Mouse (Mus musculus) embryo, embryonic 10 days (tissue): Measurements from ENCODE around the gene Mphosph9.

Experiments used
- DNase-seq: peaks from one replicate; pipeline ENCODE4 v3.0.0-alpha.2; 2015; ENCODE audit warnings: low spot score

Mphosph9 gene

GRCm38 (mm10) chr5:124267652-124268051 is 60.1 kb downstream of the Mphosph9 start:
- DNase-seq = no peak

GRCm38 (mm10) chr5:124266821-124267220 is 61.0 kb downstream of the Mphosph9 start:
- DNase-seq = no peak

GRCm38 (mm10) chr5:124263246-124263645 is 64.5 kb downstream of the Mphosph9 start:
- no peak for DNase-seq

- no peak for DNase-seq
Measured at GRCm38 (mm10) chr5:124262090-124262489, 65.7 kb downstream of the Mphosph9 start.

- DNase-seq = no peak
Measured at GRCm38 (mm10) chr5:124259133-124259532, 68.6 kb downstream of the Mphosph9 start.

GRCm38 (mm10) chr5:124258026-124258425 is 69.7 kb downstream of the Mphosph9 start:
- DNase-seq = no peak

- DNase-seq = no peak
Measured at GRCm38 (mm10) chr5:124255141-124255540, 72.6 kb downstream of the Mphosph9 start.

- DNase-seq = no peak
Measured at GRCm38 (mm10) chr5:124253555-124253954, 74.2 kb downstream of the Mphosph9 start.

GRCm38 (mm10) chr5:124252580-124253320 is 75.0 kb downstream of the Mphosph9 start:
- DNase-seq = no peak

- DNase-seq = no peak
Measured at GRCm38 (mm10) chr5:124251070-124251469, 76.7 kb downstream of the Mphosph9 start.

GRCm38 (mm10) chr5:124249614-124250591 is 77.9 kb downstream of the Mphosph9 start, which contains the start of gene Pitpnm2:
Pitpnm2 (minus strand) TSS chr5:124249760.
- peak; percentile 70 for DNase-seq

- DNase-seq = peak; percentile 60
Measured at GRCm38 (mm10) chr5:124248845-124249613, 78.7 kb downstream of the Mphosph9 start.

GRCm38 (mm10) chr5:124247986-124248626 is 79.7 kb downstream of the Mphosph9 start:
- DNase-seq = no peak

GRCm38 (mm10) chr5:124247296-124247695 is 80.5 kb downstream of the Mphosph9 start:
- DNase-seq = no peak

- no peak for DNase-seq
Measured at GRCm38 (mm10) chr5:124244885-124245284, 82.9 kb downstream of the Mphosph9 start.

- DNase-seq = no peak
Measured at GRCm38 (mm10) chr5:124244449-124244848, 83.3 kb downstream of the Mphosph9 start.

- no peak for DNase-seq
Measured at GRCm38 (mm10) chr5:124243236-124243901, 84.4 kb downstream of the Mphosph9 start.

- DNase-seq = no peak
Measured at GRCm38 (mm10) chr5:124241686-124242444, 85.9 kb downstream of the Mphosph9 start.

- DNase-seq = peak; percentile 58
Measured at GRCm38 (mm10) chr5:124240841-124241685, 86.7 kb downstream of the Mphosph9 start.
